Mouse (Mus musculus) ovary, adult 18-20 months (tissue): ENCODE measurements at regions not wholly inside any gene's neighbourhood (a gene's known extent, or its start where the extent isn't known, plus 50 kb on each side); places are given as distances from the start of the nearest gene placed in this dataset.
A peak's percentile ranks its signal among the peaks of the same experiment; 100 is the strongest.

Experiments used
- DNase-seq: peaks from one replicate; pipeline ENCODE4 v3.0.0; 2022; ENCODE audit warnings: low spot score, mixed read lengths

DNA sequence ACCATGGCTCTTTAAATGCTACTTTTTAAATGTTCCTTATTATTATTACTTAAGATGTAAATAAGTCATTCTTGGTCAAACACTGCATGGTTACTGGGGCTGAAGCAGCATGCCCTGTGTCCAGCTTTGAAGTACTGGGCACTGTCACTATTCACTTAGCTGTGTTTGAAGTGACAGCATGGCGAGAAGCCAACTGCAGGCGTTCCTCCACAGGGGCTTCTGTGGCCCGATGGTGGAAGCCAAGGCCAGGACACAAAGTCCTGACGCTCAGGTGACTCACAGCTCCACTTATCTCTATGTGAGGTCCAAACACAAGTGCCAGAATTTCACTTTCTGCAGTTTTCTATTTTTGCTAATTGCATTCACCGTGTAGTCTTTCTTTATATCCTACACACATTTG, 65.3 kb downstream of the Cdca7 start:
- no peak for DNase-seq

- no peak for DNase-seq
Observed at GRCm38 (mm10) chr2:72545453-72545852, 69.5 kb downstream of the Cdca7 start.

DNA sequence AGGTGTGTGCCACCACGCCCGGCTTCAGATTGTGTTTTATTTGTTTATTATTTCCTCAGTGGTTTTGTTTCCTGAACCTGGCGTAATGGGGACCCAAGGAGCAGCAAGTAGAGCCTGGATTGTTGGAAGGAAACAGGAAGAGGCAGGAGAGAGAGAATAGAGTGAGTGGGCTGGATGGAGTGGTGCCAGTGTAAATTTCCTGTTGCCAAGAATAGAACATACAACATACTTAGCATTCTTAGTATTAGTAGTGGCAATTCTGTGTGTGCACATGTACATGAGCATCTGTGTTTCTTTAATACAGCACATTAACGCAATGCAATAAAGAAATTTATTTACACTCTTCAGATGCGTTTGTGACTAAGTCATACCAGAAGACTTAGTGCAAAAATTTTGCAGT, 70.5 kb downstream of the Cdca7 start:
- DNase-seq: no peak

- no peak for DNase-seq
Observed at GRCm38 (mm10) chr2:72546963-72547362, 71.0 kb downstream of the Cdca7 start.

GRCm38 (mm10) chr2:72551268-72551667, 75.3 kb downstream of the Cdca7 start:
- DNase-seq: no peak

DNA sequence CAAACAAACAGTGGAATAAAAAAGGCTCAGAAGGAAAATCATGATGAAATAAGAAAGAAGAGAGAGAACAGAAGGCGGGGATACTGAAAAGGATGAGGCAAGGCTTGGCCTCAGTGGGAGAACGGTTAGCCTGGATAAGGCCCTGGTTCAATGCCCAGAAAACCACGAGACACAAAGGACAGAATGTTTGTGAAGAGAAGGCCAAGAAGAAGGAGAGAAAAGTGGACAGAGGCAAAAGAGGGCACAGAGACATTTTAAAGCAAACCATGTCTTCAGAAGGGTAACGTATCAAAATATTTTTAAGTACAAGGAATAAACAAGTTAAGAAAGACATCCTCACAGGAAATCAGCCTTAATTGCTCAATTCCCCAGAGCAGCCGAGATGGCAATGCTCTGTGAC, 78.6 kb downstream of the Cdca7 start:
- DNase-seq: peak; percentile 26

GRCm38 (mm10) chr2:72555116-72555515, 79.2 kb downstream of the Cdca7 start:
- no peak for DNase-seq

DNA sequence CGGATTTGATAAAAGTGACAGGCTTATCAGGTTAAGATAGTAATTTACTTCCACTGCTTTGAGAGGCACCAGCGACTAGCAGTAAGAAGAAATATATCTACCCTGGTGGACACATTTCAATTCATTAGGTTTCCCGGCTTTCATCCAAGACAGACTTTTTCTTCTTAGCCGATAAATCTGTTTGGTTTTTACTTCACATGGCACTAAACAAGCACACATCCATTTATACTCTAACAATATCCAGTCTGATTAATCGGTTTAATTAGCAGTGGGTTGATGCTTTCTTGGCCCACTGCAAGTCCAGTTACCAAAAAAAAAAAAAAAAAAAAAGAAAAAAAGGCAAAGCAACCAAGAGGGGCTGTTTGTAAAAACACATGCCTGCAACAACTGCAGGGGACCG, 79.6 kb downstream of the Cdca7 start:
- no peak for DNase-seq

DNA sequence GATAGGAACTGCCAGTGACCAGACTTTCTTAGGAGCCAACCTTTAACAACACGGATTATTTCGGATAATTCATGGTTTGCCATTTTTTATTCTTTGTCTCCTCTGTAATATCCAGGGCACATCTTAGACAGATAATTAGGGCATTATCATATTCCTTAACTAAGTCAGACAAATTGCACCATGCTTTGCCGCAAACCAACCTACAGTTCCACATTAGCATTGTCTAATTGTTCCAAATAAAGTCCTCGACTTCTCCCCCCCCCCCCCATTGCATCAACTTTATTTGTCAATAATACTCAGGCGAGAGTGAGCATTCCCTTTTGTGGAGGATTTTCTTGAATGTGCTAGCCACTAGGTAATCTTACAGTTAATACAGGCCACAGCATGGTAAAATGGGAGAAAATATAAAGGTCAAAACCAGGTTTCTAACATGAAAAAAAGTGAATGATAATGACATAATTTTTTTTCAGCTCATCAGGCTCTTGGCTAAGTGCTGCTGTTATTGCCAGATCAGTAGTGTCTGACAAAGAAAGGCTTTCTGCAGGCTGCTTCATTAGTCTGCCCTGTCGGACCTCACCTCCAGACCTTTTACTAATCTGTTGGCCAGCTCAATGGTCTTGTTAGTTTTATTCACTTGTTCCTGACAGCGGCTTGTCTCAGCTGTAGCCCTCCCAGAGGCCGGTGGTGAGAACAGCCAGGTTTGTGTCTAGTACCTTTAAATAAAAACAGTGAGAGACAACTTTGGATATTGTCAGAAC, 80.3 kb downstream of the Cdca7 start:
- DNase-seq: no peak

DNA sequence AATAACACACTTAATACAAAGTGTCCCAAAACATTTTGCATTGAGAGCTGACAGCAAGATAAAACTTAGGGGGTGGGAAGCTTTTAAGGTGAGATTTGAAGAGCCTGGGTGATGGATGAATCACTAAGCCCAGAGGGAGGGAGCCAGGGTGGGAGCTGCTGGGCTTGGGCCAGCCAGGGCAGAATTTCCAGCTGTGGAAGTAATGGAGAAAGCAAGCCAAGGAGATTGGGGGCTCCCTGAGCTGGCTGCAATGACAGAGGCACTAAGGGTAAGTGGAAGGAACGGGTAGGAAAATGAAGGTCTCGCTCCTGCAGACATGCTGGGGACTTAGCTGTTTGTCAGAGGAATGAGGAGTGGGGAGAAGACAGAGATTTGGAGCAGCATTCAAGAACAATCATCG, 81.2 kb downstream of the Cdca7 start:
- no peak for DNase-seq

DNA sequence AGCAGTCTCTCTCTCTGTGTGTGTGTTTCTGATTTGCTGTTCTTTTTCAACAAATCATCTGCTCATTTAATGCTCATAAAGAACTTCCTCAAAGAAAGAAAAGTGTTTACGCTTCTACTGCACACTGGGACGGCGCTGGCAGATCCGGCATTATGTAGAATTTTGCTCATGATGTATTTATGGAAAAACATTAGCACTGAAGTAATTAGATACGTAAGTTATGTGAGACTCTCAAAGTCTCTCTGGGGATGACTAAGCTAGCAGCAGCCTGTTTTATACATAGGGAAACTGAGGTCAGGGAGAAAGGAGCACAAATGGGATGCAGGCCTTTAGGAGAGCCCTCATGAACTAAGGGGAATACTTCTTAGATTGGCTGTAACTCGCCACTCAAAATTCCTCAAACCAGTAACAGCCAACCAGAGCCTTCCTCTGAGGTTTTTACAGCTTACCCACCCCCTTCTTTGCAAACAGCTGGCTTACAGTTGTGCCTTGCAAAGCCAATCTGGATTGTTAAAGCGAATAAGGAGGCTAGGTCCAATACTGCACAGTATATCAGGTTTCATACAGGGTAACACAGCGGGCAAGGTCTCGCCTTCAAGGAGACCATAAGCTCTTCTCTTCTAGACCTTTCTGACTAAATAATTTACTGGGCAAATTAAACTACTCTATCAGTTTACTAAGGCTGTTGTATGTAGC, 81.8 kb downstream of the Cdca7 start:
- no peak for DNase-seq

DNA sequence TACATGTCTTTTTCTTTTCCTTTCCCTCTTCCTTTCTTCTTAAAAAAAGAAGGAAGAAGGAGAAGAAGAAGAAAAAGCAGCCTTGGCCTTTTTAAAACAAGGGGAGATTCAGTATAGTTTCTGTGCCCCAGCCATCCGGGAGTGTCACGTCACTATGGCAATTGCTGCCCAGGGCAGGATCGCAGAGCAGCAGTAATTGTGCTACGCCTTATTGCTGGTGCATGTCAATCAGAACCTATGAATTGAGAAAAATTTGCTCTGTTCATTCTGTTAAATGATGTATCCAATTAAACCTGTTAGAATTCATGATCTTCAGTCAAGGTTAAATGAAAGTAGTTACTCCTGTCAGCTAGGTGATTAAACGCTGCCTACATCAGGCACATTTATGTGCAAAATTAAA, 85.4 kb downstream of the Cdca7 start:
- no peak for DNase-seq

DNA sequence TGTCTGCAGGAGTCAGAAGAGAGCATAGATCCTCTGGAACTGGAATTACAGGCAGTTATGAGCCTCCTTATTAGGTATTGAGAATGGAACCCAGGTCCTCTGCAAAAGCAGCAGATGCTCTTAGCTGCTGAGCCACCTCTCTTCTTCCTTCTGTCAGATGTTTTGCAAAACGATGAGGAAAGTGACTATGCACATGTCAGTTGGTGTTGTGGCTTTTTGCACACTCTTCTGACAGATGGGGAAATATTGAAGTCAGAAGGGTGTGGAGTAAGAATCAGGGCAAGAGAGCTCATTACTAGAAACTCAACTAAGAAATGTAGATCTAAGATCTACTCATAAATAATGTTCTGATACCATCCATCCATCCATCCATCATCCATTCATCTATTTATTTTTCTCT, 102.4 kb downstream of the Cdca7 start:
- no peak for DNase-seq

DNA sequence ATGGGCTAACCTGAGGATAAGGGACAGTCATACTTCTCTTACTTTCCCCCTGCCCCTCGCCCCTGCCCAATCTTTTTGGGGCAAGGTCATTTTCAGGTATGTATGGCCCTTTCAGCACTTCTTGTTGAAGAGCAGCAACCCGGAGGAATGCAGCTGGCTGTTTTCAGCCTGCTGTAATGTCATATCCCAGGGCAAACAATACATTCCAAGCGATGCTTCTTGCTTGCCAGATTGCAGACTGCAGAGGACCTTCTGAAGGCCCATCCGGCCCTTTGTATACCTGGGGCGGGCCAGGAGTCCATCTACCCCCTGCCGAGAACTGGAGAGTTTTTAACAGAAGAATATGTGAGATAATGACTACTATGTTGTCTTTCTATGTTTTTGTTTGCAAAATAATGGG, 105.2 kb downstream of the Cdca7 start:
- no peak for DNase-seq

DNA sequence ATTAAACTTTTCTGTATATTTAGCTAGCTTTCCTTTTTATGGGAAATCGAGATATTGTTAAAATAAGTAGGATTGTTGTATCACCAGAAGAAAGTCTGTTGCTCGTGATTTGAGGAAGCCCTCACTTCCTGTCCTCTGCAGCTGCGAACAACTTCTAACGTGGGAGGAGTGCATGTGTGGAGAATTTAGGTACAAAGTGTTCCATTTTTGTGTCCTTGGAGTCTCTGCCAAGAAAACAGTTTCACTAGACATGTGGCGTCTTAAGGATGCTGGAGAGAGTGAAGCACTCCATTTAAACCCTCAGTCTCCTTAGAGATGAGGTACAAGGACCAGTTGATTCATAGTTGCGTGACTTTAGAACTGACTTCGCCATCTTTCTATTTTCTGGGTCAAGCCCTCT, 112.9 kb downstream of the Cdca7 start:
- DNase-seq: peak; percentile 19

DNA sequence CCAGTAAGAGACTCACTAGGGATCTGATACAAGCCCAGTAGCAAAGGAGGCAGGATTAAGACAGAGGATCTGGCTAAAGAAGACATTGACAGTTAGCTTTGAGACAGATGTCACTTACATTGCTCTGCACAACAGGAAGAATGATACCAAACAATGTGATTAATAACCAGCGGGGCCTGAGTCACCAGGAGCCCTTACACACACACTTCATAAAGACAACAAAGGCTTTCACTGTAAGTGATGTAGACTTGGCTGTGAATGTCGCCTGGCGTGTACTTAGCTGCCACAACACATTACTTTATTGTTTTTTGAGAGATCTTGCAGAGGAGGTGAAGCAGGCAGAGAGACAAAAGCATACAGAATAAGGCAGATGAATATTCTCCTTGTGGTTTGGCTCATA, 116.1 kb downstream of the Cdca7 start:
- no peak for DNase-seq

DNA sequence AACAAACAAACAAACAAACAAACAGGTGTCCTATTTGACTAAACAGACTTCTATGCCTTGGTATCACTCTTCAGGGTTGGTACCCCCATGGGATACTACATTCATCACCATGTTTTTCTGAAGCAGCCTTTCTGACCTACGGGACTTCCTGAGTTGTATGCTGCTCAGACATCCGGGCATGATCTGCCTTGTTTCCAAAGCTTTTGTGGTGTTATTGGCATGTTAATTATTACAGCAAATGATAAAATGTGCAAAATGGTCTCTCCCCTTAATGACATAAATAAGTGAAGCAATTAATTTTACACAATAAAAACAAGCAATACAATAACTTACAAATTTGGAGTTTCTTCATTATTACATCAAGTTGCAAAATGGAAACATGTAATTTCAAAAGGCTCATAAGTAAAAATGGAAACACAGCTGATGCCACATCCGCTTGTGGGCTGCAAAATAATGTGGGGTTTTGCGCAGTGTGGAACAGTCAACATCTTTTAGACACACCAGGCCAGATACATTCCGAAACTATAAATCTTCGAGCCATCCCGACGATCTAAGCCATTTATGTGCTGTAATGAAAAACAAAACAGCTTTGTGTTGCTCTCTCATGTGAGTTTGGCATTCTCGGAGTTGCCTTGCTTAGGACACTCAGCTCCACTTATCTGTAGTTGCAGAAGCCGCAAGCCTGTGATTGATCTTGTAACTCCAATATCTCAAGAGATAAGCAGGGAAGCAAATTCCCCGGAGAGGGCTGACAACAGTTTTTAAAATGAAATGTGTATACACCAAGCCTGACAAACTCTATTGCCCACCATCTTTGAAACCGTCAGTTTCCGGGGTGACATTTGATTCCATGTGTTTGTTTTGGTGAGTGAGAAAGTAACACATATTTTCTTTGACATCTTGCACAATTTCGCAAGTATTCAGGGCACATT, 121.3 kb downstream of the Cdca7 start:
- no peak for DNase-seq

GRCm38 (mm10) chr2:72597941-72598340, 122.0 kb downstream of the Cdca7 start:
- DNase-seq: no peak

- no peak for DNase-seq
Observed at GRCm38 (mm10) chr2:72600723-72601122, 124.8 kb downstream of the Cdca7 start.

DNA sequence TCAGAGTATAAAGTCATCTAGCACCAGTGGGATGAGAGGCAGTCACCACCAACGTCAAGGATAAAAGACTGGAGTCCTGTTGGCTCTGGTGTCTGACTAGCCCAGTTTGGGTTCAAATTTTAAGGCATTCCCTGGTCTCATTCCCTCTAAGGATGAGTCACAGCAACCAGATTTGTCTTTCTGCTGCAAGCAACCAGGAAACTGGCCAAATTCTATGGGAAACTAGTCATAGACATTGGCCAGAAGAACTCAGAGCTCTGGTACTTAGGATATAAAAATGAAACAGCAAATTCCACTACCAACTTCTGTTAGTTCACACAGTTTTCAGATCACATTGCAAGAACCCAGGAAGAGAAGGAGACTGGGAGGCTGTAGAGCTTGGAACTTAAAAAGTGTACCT, 126.2 kb downstream of the Cdca7 start:
- no peak for DNase-seq

DNA sequence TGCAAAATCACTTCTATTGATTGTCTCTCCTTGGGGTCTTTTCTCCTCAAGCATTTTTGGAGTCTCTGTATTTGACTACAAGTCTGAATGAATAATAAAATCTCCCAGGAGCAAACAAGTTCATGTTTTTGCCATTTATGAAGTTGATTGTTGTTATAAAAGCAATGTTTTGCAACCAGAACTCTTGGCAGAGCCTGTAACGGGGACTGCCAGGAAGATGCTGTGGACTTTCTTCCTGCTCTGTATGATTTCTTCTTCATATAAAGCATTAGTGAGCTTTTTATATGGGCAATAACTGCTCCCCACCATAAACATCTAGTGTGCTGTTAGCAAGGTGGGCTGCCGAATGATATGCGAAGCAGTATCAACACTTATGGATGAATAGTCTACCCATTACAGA, 136.3 kb downstream of the Cdca7 start:
- no peak for DNase-seq

DNA sequence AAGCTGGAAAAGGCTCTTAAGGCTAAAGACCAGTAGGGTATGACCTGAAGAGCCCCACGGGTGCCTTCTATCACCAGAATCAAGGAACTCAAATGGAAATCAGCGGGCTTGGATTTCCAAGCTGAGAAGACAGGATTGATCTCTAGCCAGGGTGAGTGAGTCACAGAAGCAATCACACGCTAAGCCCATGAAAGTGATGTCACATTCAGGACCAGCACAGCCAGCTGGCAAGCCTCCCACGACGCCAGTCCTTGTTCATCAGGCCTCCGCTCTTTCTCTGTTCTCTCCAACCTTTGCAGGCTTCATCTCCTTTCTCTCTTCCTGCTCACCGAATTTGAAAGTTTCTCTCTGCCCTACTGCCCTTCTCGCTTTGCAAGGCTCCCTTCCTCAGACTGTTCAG, 138.3 kb downstream of the Cdca7 start:
- DNase-seq: peak; percentile 56

GRCm38 (mm10) chr2:72615869-72616268, 139.9 kb downstream of the Cdca7 start:
- DNase-seq: no peak
